Comparison of ENCODE assay signal across 8 mouse cellular contexts in the genomic region with DNA sequence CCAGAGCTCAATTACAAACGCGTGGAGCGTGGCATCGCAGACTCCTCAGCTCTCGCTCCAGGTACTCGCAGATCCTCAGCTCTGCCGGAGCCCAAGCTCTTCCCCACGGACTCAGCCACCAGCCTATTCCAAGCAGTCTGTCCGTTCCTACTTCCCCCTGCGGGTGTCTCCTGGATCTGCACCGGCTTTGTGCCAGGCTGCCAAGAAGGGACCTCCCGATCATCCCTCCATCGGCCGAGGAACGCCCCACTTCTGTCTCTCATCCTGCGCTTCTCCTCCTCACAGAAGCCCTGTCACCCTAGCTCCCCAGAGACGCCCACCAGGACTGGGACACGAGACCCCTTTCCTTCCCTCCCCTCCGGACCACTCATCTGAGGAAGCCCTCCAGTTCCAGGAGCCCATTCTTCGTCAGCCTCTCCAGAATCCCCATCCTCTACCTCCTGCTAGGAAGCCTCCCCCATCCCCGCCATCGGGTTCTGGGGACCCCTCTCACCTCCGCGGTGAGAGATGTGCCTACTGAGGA. TPM values are rescaled to one million over a fixed set of nuclear protein-coding genes. Genes with fewer than 3 reads are reported as not detected.
DNase-seq lines count a peak whose midpoint lies in the region; ATAC-seq lines count a peak whose summit lies in the region.

No protein-coding gene starts in this region.

- no peaks in the 10 kb centered on the region for H3K9me3 ChIP-seq in intestine, embryonic 14.5 days (ENCODE audit: control insufficient read depth, low read length)

- peak overlapping the region; percentile 78 for H3K27ac ChIP-seq in intestine, embryonic 14.5 days (ENCODE audit: low read depth)

- peaks cover 18% of the 10 kb centered on the region for H3K36me3 ChIP-seq in intestine, embryonic 14.5 days (ENCODE audit: control insufficient read depth, insufficient read depth, low read length)

- H3K4me1 ChIP-seq in intestine, embryonic 14.5 days (replicated peaks; ENCODE audit: control insufficient read depth, insufficient read depth, low read length): peaks cover 3% of the 10 kb centered on the region; the same call in 1 of the 2 replicates

- peak overlapping the region; percentile 98 for H3K4me2 ChIP-seq in intestine, embryonic 14.5 days (ENCODE audit: low read length)

- ATAC-seq in intestine, embryonic 14.5 days (replicated peaks; ENCODE audit: low FRiP score, low TSS enrichment, low read depth): peak; percentile 72
- peak; percentile 80 for ATAC-seq in megakaryocyte progenitor cell, adult 5-6 weeks (replicated peaks; ENCODE audit: poor library complexity)

- DNase-seq in adrenal gland, adult 2 months: peak; percentile 80
- peak; percentile 80 for DNase-seq in embryo, embryonic 10.5 days (ENCODE audit: low spot score)
- peak; percentile 60 for DNase-seq in gastrocnemius, postnatal 14 days
- DNase-seq in intestine, embryonic 14.5 days (ENCODE audit: low spot score): peak; percentile 80
- peak; percentile 61 to 83 for DNase-seq in left cerebral cortex, postnatal 10 days (ENCODE audit: extremely low spot score in 1 of 2, low spot score in 2 of 2)
- peak; percentile 86 to 87 for DNase-seq in right cerebral cortex, postnatal 10 days (ENCODE audit: low spot score in 2 of 2)
- peak; percentile 47 for DNase-seq in yolk sac, embryonic 10.5 days (ENCODE audit: low spot score)

- intact Hi-C loops in gastrocnemius, postnatal 14 days (cut with DNase I; ENCODE audit: low total_unique reads): no loop called here
- intact Hi-C loops in left cerebral cortex, postnatal 10 days (cut with DNase I): no loop called here

- WGBS in intestine, embryonic 14.5 days: under 1% methylated on average over 24 of the region's 24 CpGs

- no peaks in the 10 kb centered on the region for H3K27me3 ChIP-seq in intestine, embryonic 14.5 days (replicated peaks; ENCODE audit: control insufficient read depth, insufficient read depth, low read length)

- H3K4me3 ChIP-seq in intestine, embryonic 14.5 days (ENCODE audit: low read depth, low read length): peak overlapping the region; percentile 62

- peak overlapping the region; percentile 53 for H3K9ac ChIP-seq in intestine, embryonic 14.5 days (ENCODE audit: low read length)

RNA-seq across cellular contexts. Expression of a gene that starts 0.5 kb away (rescaled TPM):
- total RNA-seq in adrenal gland, adult 2 months (2021): 1 to 10 TPM; 3.1 to 6.4 TPM
- polyA plus RNA-seq in adrenal gland, adult 2 months (2012; rRNA removed): 0.95 and 1.1 TPM in 2 replicates
- 1 to 10 TPM; 2.5 to 3.0 TPM for total RNA-seq in gastrocnemius, postnatal 14 days (2021)
- polyA plus RNA-seq in intestine, embryonic 14.5 days (2014; fragmentation: Nextera tagmentation; extraction: Ambion mirVana): 21.7 and 23.0 TPM in 2 replicates
- 10 to 100 TPM; 57.0 to 58.1 TPM for total RNA-seq in left cerebral cortex, postnatal 10 days (2021)
- total RNA-seq in megakaryocyte progenitor cell, adult 5-6 weeks (2015): 1.5 and 2.0 TPM in 2 replicates
- 1.5 and 2.5 TPM in 2 replicates for total RNA-seq in megakaryocyte progenitor cell, adult 5-6 weeks (2017)

RNA-seq across cellular contexts. Expression of a gene that starts 13.2 kb away (rescaled TPM):
- 10 to 100 TPM; 15.6 to 25.0 TPM for total RNA-seq in adrenal gland, adult 2 months (2021)
- polyA plus RNA-seq in adrenal gland, adult 2 months (2012; rRNA removed): 3.4 and 5.2 TPM in 2 replicates
- total RNA-seq in gastrocnemius, postnatal 14 days (2021): 1 to 10 TPM; 7.9 to 8.2 TPM
- 21.0 and 23.2 TPM in 2 replicates for polyA plus RNA-seq in intestine, embryonic 14.5 days (2014; fragmentation: Nextera tagmentation; extraction: Ambion mirVana)
- 10 to 100 TPM; 15.4 to 15.8 TPM for total RNA-seq in left cerebral cortex, postnatal 10 days (2021)
- total RNA-seq in megakaryocyte progenitor cell, adult 5-6 weeks (2015): 18.8 and 21.2 TPM in 2 replicates
- total RNA-seq in megakaryocyte progenitor cell, adult 5-6 weeks (2017): 27.1 and 27.9 TPM in 2 replicates

RNA-seq across cellular contexts. Expression of a gene that starts 35.1 kb away (rescaled TPM):
- total RNA-seq in adrenal gland, adult 2 months (2021): 1 to 10 TPM in 1 of 2 experiments, under 1 TPM in 1; 0.95 to 1.0 TPM
- polyA plus RNA-seq in adrenal gland, adult 2 months (2012; rRNA removed): 0.04 and 0.21 TPM in 2 replicates
- 1 to 10 TPM; 1.6 TPM for total RNA-seq in gastrocnemius, postnatal 14 days (2021)
- polyA plus RNA-seq in intestine, embryonic 14.5 days (2014; fragmentation: Nextera tagmentation; extraction: Ambion mirVana): 12.0 and 14.8 TPM in 2 replicates
- 1 to 10 TPM; 1.3 to 1.5 TPM for total RNA-seq in left cerebral cortex, postnatal 10 days (2021)
- total RNA-seq in megakaryocyte progenitor cell, adult 5-6 weeks (2015): 41.1 and 47.6 TPM in 2 replicates
- 9.5 and 11.3 TPM in 2 replicates for total RNA-seq in megakaryocyte progenitor cell, adult 5-6 weeks (2017)

RNA-seq across cellular contexts. Expression of a gene that starts 35.6 kb away (rescaled TPM):
- total RNA-seq in adrenal gland, adult 2 months (2021): 1 to 10 TPM; 4.6 to 6.7 TPM
- 0.90 and 0.94 TPM in 2 replicates for polyA plus RNA-seq in adrenal gland, adult 2 months (2012; rRNA removed)
- 1 to 10 TPM; 4.2 to 4.6 TPM for total RNA-seq in gastrocnemius, postnatal 14 days (2021)
- 52.4 and 60.0 TPM in 2 replicates for polyA plus RNA-seq in intestine, embryonic 14.5 days (2014; fragmentation: Nextera tagmentation; extraction: Ambion mirVana)
- 10 to 100 TPM; 16.3 to 16.9 TPM for total RNA-seq in left cerebral cortex, postnatal 10 days (2021)
- 34.1 and 34.5 TPM in 2 replicates for total RNA-seq in megakaryocyte progenitor cell, adult 5-6 weeks (2015)
- total RNA-seq in megakaryocyte progenitor cell, adult 5-6 weeks (2017): 25.3 and 35.4 TPM in 2 replicates

RNA-seq across cellular contexts. Expression of a gene that starts 53.5 kb away (rescaled TPM):
- 10 to 100 TPM; 13.4 to 16.6 TPM for total RNA-seq in adrenal gland, adult 2 months (2021)
- 1.2 and 1.9 TPM in 2 replicates for polyA plus RNA-seq in adrenal gland, adult 2 months (2012; rRNA removed)
- total RNA-seq in gastrocnemius, postnatal 14 days (2021): 1 to 10 TPM; 3.5 to 5.1 TPM
- polyA plus RNA-seq in intestine, embryonic 14.5 days (2014; fragmentation: Nextera tagmentation; extraction: Ambion mirVana): 31.3 and 39.4 TPM in 2 replicates
- 100 to 1,000 TPM; 176 to 177 TPM for total RNA-seq in left cerebral cortex, postnatal 10 days (2021)
- 38.4 and 42.6 TPM in 2 replicates for total RNA-seq in megakaryocyte progenitor cell, adult 5-6 weeks (2015)
- total RNA-seq in megakaryocyte progenitor cell, adult 5-6 weeks (2017): 53.4 and 70.0 TPM in 2 replicates

Comparison
In these comparisons a context has a peak if more than half of its experiments do, and no peak if none do; other contexts are left out.
1. Peak in every context shown above with its lines: DNase-seq, ATAC-seq, H3K4me3 ChIP-seq and H3K27ac ChIP-seq.
2. RNA of a gene that starts 0.5 kb away (total RNA-seq): 57.0 to 58.1 TPM in left cerebral cortex, postnatal 10 days; 3.1 to 6.4 TPM in adrenal gland, adult 2 months, 2.5 to 3.0 TPM in gastrocnemius, postnatal 14 days and 1.5 to 2.5 TPM in megakaryocyte progenitor cell, adult 5-6 weeks; every median in the first group is over 4 times any median in the second.
3. RNA of a gene that starts 35.1 kb away (total RNA-seq): 9.5 to 47.6 TPM in megakaryocyte progenitor cell, adult 5-6 weeks; 1.6 TPM in gastrocnemius, postnatal 14 days, 1.3 to 1.5 TPM in left cerebral cortex, postnatal 10 days and 0.95 to 1.0 TPM in adrenal gland, adult 2 months; every median in the first group is over 4 times any median in the second.